In genomic region chr16:43572171-43572570, GRCm38 (mm10) we compare ENCODE assay signal across 14 mouse cellular contexts.
DNase-seq lines count a peak whose midpoint lies in the region; ATAC-seq lines count a peak whose summit lies in the region.
"Had no signal": no experiment of that assay in that cellular context is flagged by ENCODE, and none has a peak within 500 bp of the region (broad histone marks: within the 10 kb centered on the region; RNA-seq: fewer than 3 reads in every experiment).

No protein-coding gene starts in this region.

- no peaks in the 10 kb centered on the region for H3K27me3 ChIP-seq in embryonic facial prominence, embryonic 15.5 days
- H3K27me3 ChIP-seq in embryonic facial prominence, embryonic 10.5 days (replicated peaks; ENCODE audit: low read depth, poor library complexity, severe bottlenecking): no peaks in the 10 kb centered on the region; the same call in 1 of the 2 replicates
- no peaks in the 10 kb centered on the region for H3K27me3 ChIP-seq in heart, embryonic 12.5 days (replicated peaks)
- no peaks in the 10 kb centered on the region for H3K27me3 ChIP-seq in forebrain, embryonic 15.5 days
- H3K27me3 ChIP-seq: limb, embryonic 12.5 days; liver, embryonic 13.5 days had no signal

- H3K4me1 ChIP-seq in embryonic facial prominence, embryonic 15.5 days: peaks cover 29% of the 10 kb centered on the region
- peaks cover 43% of the 10 kb centered on the region for H3K4me1 ChIP-seq in embryonic facial prominence, embryonic 10.5 days
- H3K4me1 ChIP-seq in heart, embryonic 12.5 days (replicated peaks): peaks cover 47% of the 10 kb centered on the region
- H3K4me1 ChIP-seq in forebrain, embryonic 15.5 days: peaks cover 37% of the 10 kb centered on the region
- H3K4me1 ChIP-seq: limb, embryonic 12.5 days; liver, embryonic 13.5 days had no signal

- ATAC-seq in embryonic facial prominence, embryonic 15.5 days (ENCODE audit: insufficient number of reproducible peaks, low FRiP score, low TSS enrichment, low read depth): no peak
- no peak for ATAC-seq in heart, embryonic 12.5 days (ENCODE audit: insufficient number of reproducible peaks, low FRiP score)
- no peak for ATAC-seq in forebrain, embryonic 15.5 days (replicated peaks)

- no peak overlapping the region for H3K4me3 ChIP-seq in embryonic facial prominence, embryonic 15.5 days (replicated peaks)
- no peak overlapping the region for H3K4me3 ChIP-seq in embryonic facial prominence, embryonic 10.5 days
- no peak overlapping the region for H3K4me3 ChIP-seq in heart, embryonic 12.5 days
- H3K4me3 ChIP-seq in forebrain, embryonic 15.5 days: no peak overlapping the region
- H3K4me3 ChIP-seq: limb, embryonic 12.5 days; liver, embryonic 13.5 days had no signal

- no peak overlapping the region for H3K4me2 ChIP-seq in embryonic facial prominence, embryonic 15.5 days (replicated peaks)
- no peak overlapping the region for H3K4me2 ChIP-seq in heart, embryonic 12.5 days
- H3K4me2 ChIP-seq in forebrain, embryonic 15.5 days (replicated peaks): no peak overlapping the region
- H3K4me2 ChIP-seq: limb, embryonic 12.5 days; liver, embryonic 13.5 days had no signal

- intact Hi-C loops in heart, postnatal 36 days (cut with DNase I): loop anchor here (2.0 to 10.0 kb wide), 5 partner anchors 31 to 735 kb away; no protein-coding TSS in a partner anchor

- no peaks in the 10 kb centered on the region for H3K36me3 ChIP-seq in embryonic facial prominence, embryonic 15.5 days
- H3K36me3 ChIP-seq in embryonic facial prominence, embryonic 10.5 days (replicated peaks): no peaks in the 10 kb centered on the region
- H3K36me3 ChIP-seq in heart, embryonic 12.5 days: 0 out of 2 replicates have a peak, but pooled peaks cover 2% of the 10 kb centered on the region
- H3K36me3 ChIP-seq in forebrain, embryonic 15.5 days: peaks cover 6% of the 10 kb centered on the region; the same call in 1 of the 2 replicates
- H3K36me3 ChIP-seq: limb, embryonic 12.5 days; liver, embryonic 13.5 days had no signal

- DNase-seq in embryonic facial prominence, embryonic 10.5 days (ENCODE audit: low spot score): no peak
- no peak for DNase-seq in heart, postnatal 36 days
- DNase-seq in kidney, postnatal 10 days: peak; percentile 21
- DNase-seq in kidney, adult 9 months: no peak
- no peak for DNase-seq in thymus, postnatal 36 days
- DNase-seq: cerebellum, adult 9-10 months; gastrocnemius, postnatal 14 days; liver, embryonic 13.5 days; right cerebral cortex, postnatal 4 days; thymus, postnatal 25 days had no signal

- H3K9me3 ChIP-seq in embryonic facial prominence, embryonic 15.5 days (replicated peaks): no peaks in the 10 kb centered on the region
- no peaks in the 10 kb centered on the region for H3K9me3 ChIP-seq in embryonic facial prominence, embryonic 10.5 days
- H3K9me3 ChIP-seq in heart, embryonic 12.5 days (replicated peaks): no peaks in the 10 kb centered on the region; the same call in 1 of the 2 replicates
- H3K9me3 ChIP-seq in forebrain, embryonic 15.5 days: no peaks in the 10 kb centered on the region
- H3K9me3 ChIP-seq: limb, embryonic 12.5 days; liver, embryonic 13.5 days had no signal

- peak overlapping the region; percentile 85; the same call in 1 of the 2 replicates for H3K27ac ChIP-seq in embryonic facial prominence, embryonic 15.5 days (replicated peaks)
- no peak overlapping the region for H3K27ac ChIP-seq in embryonic facial prominence, embryonic 10.5 days (replicated peaks)
- 0 out of 2 replicates have a peak overlapping the region, but pooled peaks have one; percentile 71 for H3K27ac ChIP-seq in heart, embryonic 12.5 days (ENCODE audit: poor library complexity, severe bottlenecking)
- peak overlapping the region; percentile 83 for H3K27ac ChIP-seq in forebrain, embryonic 15.5 days (replicated peaks)
- H3K27ac ChIP-seq: limb, embryonic 12.5 days; liver, embryonic 13.5 days had no signal

- no peak overlapping the region for H3K9ac ChIP-seq in embryonic facial prominence, embryonic 15.5 days
- no peak overlapping the region for H3K9ac ChIP-seq in heart, embryonic 12.5 days
- no peak overlapping the region for H3K9ac ChIP-seq in forebrain, embryonic 15.5 days (replicated peaks)
- H3K9ac ChIP-seq: limb, embryonic 12.5 days; liver, embryonic 13.5 days had no signal

- whole genome bisulfite sequencing in embryonic facial prominence, embryonic 15.5 days: 90% methylated on average over 5 of the region's 5 CpGs
- WGBS in embryonic facial prominence, embryonic 10.5 days: 85% methylated on average over 5 of the region's 5 CpGs
- 56% methylated on average over 5 of the region's 5 CpGs for WGBS in heart, embryonic 12.5 days
- 84% methylated on average over 5 of the region's 5 CpGs for WGBS in forebrain, embryonic 15.5 days
